Mouse (Mus musculus): ENCODE data around the gene Col27a1. TPM values are rescaled to one million over a fixed set of nuclear protein-coding genes. Genes with fewer than 3 reads are reported as not detected.

Col27a1 gene
- total and polyA plus RNA-seq, 3 experiments, result not detected

- no peak overlapping the region for H3K27ac ChIP-seq (ENCODE audit: control insufficient read depth, low read depth, low read length)
- no peak overlapping the region for H3K4me3 ChIP-seq (ENCODE audit: control insufficient read depth in 1 of 2, insufficient read depth in 1 of 2, low read depth in 2 of 2, low read length in 2 of 2)
- H3K27me3 ChIP-seq (ENCODE audit: control insufficient read depth in 1 of 2, insufficient read depth in 2 of 2, low read length in 2 of 2), result no peaks in the 10 kb centered on the region
- no peaks in the 10 kb centered on the region for H3K36me3 ChIP-seq (ENCODE audit: control insufficient read depth in 1 of 2, insufficient read depth in 2 of 2, low read length in 2 of 2)
- H3K9me3 ChIP-seq (replicated peaks; ENCODE audit: insufficient read depth, low read length), result no peaks in the 10 kb centered on the region
- no peaks in the 10 kb centered on the region for H3K4me1 ChIP-seq (ENCODE audit: control insufficient read depth in 1 of 2, insufficient read depth in 2 of 2, low read length in 2 of 2)
- no peaks in the 10 kb centered on the region for H3K79me2 ChIP-seq (ENCODE audit: control insufficient read depth, insufficient read depth, low read length, poor library complexity)
- TF ChIP-seq MAX (IDR thresholded peaks at IDR 0.05; ENCODE audit: low read length), result no peak
- TF ChIP-seq MXI1 (IDR thresholded peaks at IDR 0.05; ENCODE audit: low read depth, low read length), result no peak
- no peak for TF ChIP-seq ZNF384 (IDR thresholded peaks at IDR 0.05; ENCODE audit: low read depth, low read length)
- TF ChIP-seq HCFC1 (IDR thresholded peaks at IDR 0.05; ENCODE audit: low read depth, low read length), result no peak
- no peak for DNase-seq (ENCODE audit: low read depth, low spot score)
- no peak overlapping the region for H3K9ac ChIP-seq (ENCODE audit: control insufficient read depth, low read depth, low read length, poor library complexity, severe bottlenecking)
Observed at GRCm38 (mm10) chr4:63333403-63333802, 119.6 kb downstream of the Col27a1 start.

- H3K4me1 ChIP-seq (ENCODE audit: control insufficient read depth in 1 of 2, insufficient read depth in 2 of 2, low read length in 2 of 2), result no peaks in the 10 kb centered on the region
- no peak overlapping the region for H3K4me3 ChIP-seq (ENCODE audit: control insufficient read depth in 1 of 2, insufficient read depth in 1 of 2, low read depth in 2 of 2, low read length in 2 of 2)
- H3K36me3 ChIP-seq (ENCODE audit: control insufficient read depth in 1 of 2, insufficient read depth in 2 of 2, low read length in 2 of 2), result no peaks in the 10 kb centered on the region
- no peak overlapping the region for H3K27ac ChIP-seq (ENCODE audit: control insufficient read depth, low read depth, low read length)
- no peaks in the 10 kb centered on the region for H3K27me3 ChIP-seq (ENCODE audit: control insufficient read depth in 1 of 2, insufficient read depth in 2 of 2, low read length in 2 of 2)
- H3K9me3 ChIP-seq (replicated peaks; ENCODE audit: insufficient read depth, low read length), result no peaks in the 10 kb centered on the region
- no peak overlapping the region for H3K9ac ChIP-seq (ENCODE audit: control insufficient read depth, low read depth, low read length, poor library complexity, severe bottlenecking)
- DNase-seq (ENCODE audit: low read depth, low spot score), result no peak
- no peaks in the 10 kb centered on the region for H3K79me2 ChIP-seq (ENCODE audit: control insufficient read depth, insufficient read depth, low read length, poor library complexity)
- TF ChIP-seq POLR2AphosphoS5 (IDR thresholded peaks at IDR 0.05; ENCODE audit: borderline replicate concordance, low read depth, low read length) (no peak), ETS1 (IDR thresholded peaks at IDR 0.05; ENCODE audit: low read depth, low read length) (no peak), MEF2A (IDR thresholded peaks at IDR 0.05; ENCODE audit: extremely low read depth, insufficient replicate concordance, low read depth, low read length, poor library complexity, severe bottlenecking) (no peak), MYB (IDR thresholded peaks at IDR 0.05; ENCODE audit: low read depth, low read length) (no peak), SMC3 (IDR thresholded peaks at IDR 0.05; ENCODE audit: low read depth, low read length) (no peak), USF1 (IDR thresholded peaks at IDR 0.05; ENCODE audit: low read depth, low read length) (no peak), SIN3A (IDR thresholded peaks at IDR 0.05; ENCODE audit: low read length) (no peak), CTCF (IDR thresholded peaks at IDR 0.05 in 2 of 3, conservative IDR thresholded peaks at IDR 0.05 in 1 of 3; ENCODE audit: control insufficient read depth in 1 of 3, insufficient read depth in 1 of 3, low read depth in 2 of 3, low read length in 3 of 3, poor library complexity in 1 of 3, severe bottlenecking in 1 of 3) (no peak), TAL1 (IDR thresholded peaks at IDR 0.05; ENCODE audit: low read length) (no peak), RCOR1 (IDR thresholded peaks at IDR 0.05; ENCODE audit: low read depth, low read length) (no peak), UBTF (IDR thresholded peaks at IDR 0.05; ENCODE audit: borderline replicate concordance, insufficient read depth, low read depth, low read length) (no peak), MYC (IDR thresholded peaks at IDR 0.05; ENCODE audit: low read depth, low read length) (no peak), TBP (IDR thresholded peaks at IDR 0.05; ENCODE audit: low read depth, low read length) (no peak), ELF1 (IDR thresholded peaks at IDR 0.05; ENCODE audit: low read depth, low read length) (no peak), CHD1 (IDR thresholded peaks at IDR 0.05; ENCODE audit: low read depth, low read length) (no peak), CHD2 (IDR thresholded peaks at IDR 0.05; ENCODE audit: low read length) (no peak), RAD21 (IDR thresholded peaks at IDR 0.05; ENCODE audit: low read depth, low read length) (no peak)
Observed at GRCm38 (mm10) chr4:63338414-63339076, 124.7 kb downstream of the Col27a1 start.
